Mouse (Mus musculus): ENCODE results near the gene Adgrd1. TPM values are rescaled to one million over a fixed set of nuclear protein-coding genes. Genes with fewer than 3 reads are reported as not detected.

The Adgrd1 gene
- polyA plus RNA-seq, 1 experiment from 2014 or later: 1.8 TPM

DNA sequence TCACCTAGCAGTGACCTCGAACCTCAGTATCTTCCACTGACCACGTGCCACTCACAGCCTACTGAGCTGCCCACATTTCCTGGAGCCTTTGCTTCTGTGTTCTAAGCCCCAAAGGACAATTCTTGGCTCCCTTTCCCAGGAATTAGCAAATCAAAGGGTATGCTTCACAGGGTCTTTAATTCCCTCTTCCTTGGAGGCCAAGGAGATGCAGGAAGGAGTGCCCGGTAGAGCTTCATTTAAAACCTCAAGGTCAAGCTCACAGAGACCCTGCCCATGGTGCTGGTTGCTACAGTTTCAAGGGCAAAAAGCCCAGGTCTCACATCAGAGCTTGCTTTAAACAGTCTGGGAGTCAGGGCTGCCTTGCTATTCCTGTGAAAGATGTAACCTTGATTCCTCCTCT is 145.7 kb downstream of the Adgrd1 start:
- Histone ChIP-seq H3K4me3 (ENCODE audit: low read depth, low read length) (no peak overlapping the region), H3K4me2 (replicated peaks; ENCODE audit: low read depth, low read length) (no peak overlapping the region), H3K36me3 (ENCODE audit: insufficient read depth, low read length) (no peaks in the 10 kb centered on the region), H3K9ac (replicated peaks; ENCODE audit: low read depth) (no peak overlapping the region), H3K27ac (ENCODE audit: low read length) (no peak overlapping the region), H3K9me3 (ENCODE audit: low read length) (no peaks in the 10 kb centered on the region), H3K4me1 (ENCODE audit: insufficient read depth, low read depth, low read length) (no peaks in the 10 kb centered on the region), H3K27me3 (replicated peaks; ENCODE audit: insufficient read depth, low read length) (no peaks in the 10 kb centered on the region)
- WGBS: 60% methylated on average over 3 of the region's 3 CpGs
- TF ChIP-seq EP300 (IDR thresholded peaks at IDR 0.05) (no peak), CTCF (IDR thresholded peaks at IDR 0.05) (no peak)
- no peak for DNase-seq (ENCODE audit: low spot score)
- no peak for ATAC-seq

DNA sequence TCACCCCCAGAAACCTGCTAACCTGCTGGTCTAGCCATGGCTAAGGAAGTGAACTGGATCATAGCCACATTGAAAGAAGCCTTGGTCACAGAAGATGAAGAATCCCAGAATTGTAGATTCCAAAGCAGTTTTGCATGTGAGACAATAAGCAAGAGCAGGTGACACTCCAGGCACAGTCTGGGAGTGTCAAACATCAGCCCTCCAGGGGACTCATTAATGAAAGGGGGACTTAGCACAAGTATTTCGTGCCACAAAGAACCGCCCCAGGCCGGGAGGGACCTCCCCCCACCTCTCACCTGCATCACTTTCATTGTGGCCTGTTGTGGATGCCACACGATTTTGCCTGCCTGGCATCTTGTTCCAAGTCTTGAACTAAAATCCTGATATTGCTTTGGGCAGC is 146.6 kb downstream of the Adgrd1 start:
- WGBS: 72% methylated on average over 4 of the region's 4 CpGs

DNA sequence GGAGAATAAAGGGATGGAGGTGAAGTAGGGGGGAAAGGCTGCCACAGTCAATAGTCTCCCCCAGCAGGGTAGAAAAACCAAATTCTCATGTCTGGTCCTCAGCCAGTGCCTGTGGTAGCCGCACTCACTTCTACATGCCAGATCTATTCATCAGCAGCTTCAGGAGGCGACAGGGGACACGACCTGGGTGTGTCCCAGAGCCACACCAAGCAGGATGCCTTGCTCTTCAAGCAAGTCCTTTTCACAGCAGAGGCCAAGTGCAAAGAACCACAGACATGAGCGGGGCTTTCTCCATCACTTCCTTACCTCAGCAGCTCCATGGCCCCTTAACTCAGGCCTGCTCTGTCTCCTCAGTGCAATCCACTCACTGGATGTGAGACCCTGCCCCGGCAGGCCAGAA is 147.8 kb downstream of the Adgrd1 start:
- Histone ChIP-seq H3K27me3 (replicated peaks; ENCODE audit: insufficient read depth, low read length) (no peaks in the 10 kb centered on the region), H3K36me3 (ENCODE audit: insufficient read depth, low read length) (no peaks in the 10 kb centered on the region), H3K4me2 (replicated peaks; ENCODE audit: low read depth, low read length) (no peak overlapping the region), H3K4me3 (ENCODE audit: low read depth, low read length) (no peak overlapping the region), H3K9ac (replicated peaks; ENCODE audit: low read depth) (no peak overlapping the region), H3K9me3 (ENCODE audit: low read length) (no peaks in the 10 kb centered on the region), H3K4me1 (ENCODE audit: insufficient read depth, low read depth, low read length) (no peaks in the 10 kb centered on the region), H3K27ac (ENCODE audit: low read length) (no peak overlapping the region)
- DNase-seq (ENCODE audit: low spot score) (no peak), ATAC-seq (no peak)
- WGBS: 28% methylated on average over 5 of the region's 5 CpGs
- no peak for TF ChIP-seq CTCF (IDR thresholded peaks at IDR 0.05)
- no peak for TF ChIP-seq EP300 (IDR thresholded peaks at IDR 0.05)

More for the DNA sequence above, 146.6 kb downstream of the Adgrd1 start:
- H3K9ac ChIP-seq (replicated peaks; ENCODE audit: low read depth): no peak overlapping the region
- H3K9me3 ChIP-seq (ENCODE audit: low read length): no peaks in the 10 kb centered on the region
- no peaks in the 10 kb centered on the region for H3K36me3 ChIP-seq (ENCODE audit: insufficient read depth, low read length)
- DNase-seq (ENCODE audit: low spot score) (no peak), ATAC-seq (no peak)
- no peaks in the 10 kb centered on the region for H3K4me1 ChIP-seq (ENCODE audit: insufficient read depth, low read depth, low read length)
- no peaks in the 10 kb centered on the region for H3K27me3 ChIP-seq (replicated peaks; ENCODE audit: insufficient read depth, low read length)
- TF ChIP-seq CTCF (IDR thresholded peaks at IDR 0.05): no peak
- TF ChIP-seq EP300 (IDR thresholded peaks at IDR 0.05): no peak
- no peak overlapping the region for H3K27ac ChIP-seq (ENCODE audit: low read length)
- no peak overlapping the region for H3K4me2 ChIP-seq (replicated peaks; ENCODE audit: low read depth, low read length)
- no peak overlapping the region for H3K4me3 ChIP-seq (ENCODE audit: low read depth, low read length)

DNA sequence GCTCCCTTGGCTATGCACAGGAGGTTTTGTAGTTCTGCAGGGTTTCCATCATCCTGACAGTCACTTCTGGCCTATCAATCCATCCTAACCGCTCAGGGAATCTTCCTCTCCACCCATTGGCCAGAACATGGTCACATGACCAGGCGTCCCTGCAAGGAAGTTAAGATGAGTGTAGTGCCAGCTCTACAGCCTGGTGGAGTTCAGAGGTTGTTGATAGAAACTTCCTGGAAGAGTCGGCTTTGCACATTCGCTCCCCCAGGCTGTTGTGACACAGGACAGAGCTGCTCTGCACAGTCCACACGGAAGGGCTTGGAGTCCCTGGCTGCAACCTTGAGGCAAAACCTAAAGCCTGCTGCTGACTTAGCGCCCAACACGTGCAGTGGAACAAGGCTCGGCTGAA is 152.5 kb downstream of the Adgrd1 start:
- 53% methylated on average over 8 of the region's 8 CpGs for WGBS
- Histone ChIP-seq H3K9ac (replicated peaks; ENCODE audit: low read depth) (no peak overlapping the region), H3K27me3 (replicated peaks; ENCODE audit: insufficient read depth, low read length) (no peaks in the 10 kb centered on the region), H3K9me3 (ENCODE audit: low read length) (no peaks in the 10 kb centered on the region), H3K4me2 (replicated peaks; ENCODE audit: low read depth, low read length) (no peak overlapping the region), H3K4me3 (ENCODE audit: low read depth, low read length) (no peak overlapping the region), H3K27ac (ENCODE audit: low read length) (no peak overlapping the region), H3K36me3 (ENCODE audit: insufficient read depth, low read length) (no peaks in the 10 kb centered on the region), H3K4me1 (ENCODE audit: insufficient read depth, low read depth, low read length) (no peaks in the 10 kb centered on the region)
- peak; percentile 11; the same call in 1 of the 2 replicates for ATAC-seq
- TF ChIP-seq CTCF (IDR thresholded peaks at IDR 0.05): no peak
- TF ChIP-seq EP300 (IDR thresholded peaks at IDR 0.05): no peak
- peak; percentile 33 for DNase-seq (ENCODE audit: low spot score)

Other genes with a start within 250 kb of the Adgrd1 start
- gene Rimbp2, start 143.3 kb upstream of the Adgrd1 start, polyA plus RNA-seq (2015; fragmentation: Nextera tagmentation; extraction: Ambion mirVana): not detected in 2 replicates
- gene Stx2, start 88.2 kb upstream of the Adgrd1 start, polyA plus RNA-seq (2015; fragmentation: Nextera tagmentation; extraction: Ambion mirVana): 15.1 and 18.2 TPM in 2 replicates
- 126 and 138 TPM in 2 replicates for gene Ran, start 76.7 kb upstream of the Adgrd1 start, polyA plus RNA-seq (2015; fragmentation: Nextera tagmentation; extraction: Ambion mirVana)

All from lung, postnatal 0 days (tissue).